Mouse (Mus musculus) common myeloid progenitor, adult 5-6 weeks (primary cell): Measurements from ENCODE around the gene Gm10160. TPM values are rescaled to one million over a fixed set of nuclear protein-coding genes. Genes with fewer than 3 reads are reported as not detected.

Experiments used
- ATAC-seq: replicated peaks from 2 replicates; pipeline ENCODE4 v1.8.0; 2016; ENCODE audit warnings: low read depth, mild to moderate bottlenecking, moderate TSS enrichment, inconsistent platforms; ENCODE audit not compliant: poor library complexity, severe bottlenecking
- total RNA-seq: library from RNA; stranded (forward); fragments of 200-1000, 187-1606 nt; gene quantifications from 2 replicates; pipeline ENCODE4 v1.2.3, GENCODE M21; 2017

Gene Gm10160
- not detected in 2 replicates for total RNA-seq

DNA sequence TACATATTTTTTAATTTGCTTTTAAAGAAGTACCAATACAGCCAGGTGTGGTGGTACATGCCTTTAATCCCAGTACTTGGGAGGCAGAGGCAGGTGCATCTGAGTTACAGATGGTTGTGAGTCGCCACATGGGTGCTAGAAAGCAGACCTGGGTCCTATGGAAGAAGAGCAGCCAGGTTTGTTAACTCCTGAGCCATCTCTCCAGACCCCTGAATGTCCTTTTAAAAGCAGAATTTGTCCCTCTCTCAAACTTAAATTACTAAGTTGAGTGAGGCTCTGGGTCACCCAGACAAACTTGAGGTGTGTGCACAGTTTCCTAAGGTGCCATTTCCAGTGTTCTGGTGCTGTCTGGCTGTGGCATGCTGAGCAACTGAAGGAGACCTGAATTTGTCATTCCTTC is at the start of gene Gm10160:
Gm10160 (minus strand) TSS at position 101 of the 400 bp plus-strand sequence.
- no peak for ATAC-seq

DNA sequence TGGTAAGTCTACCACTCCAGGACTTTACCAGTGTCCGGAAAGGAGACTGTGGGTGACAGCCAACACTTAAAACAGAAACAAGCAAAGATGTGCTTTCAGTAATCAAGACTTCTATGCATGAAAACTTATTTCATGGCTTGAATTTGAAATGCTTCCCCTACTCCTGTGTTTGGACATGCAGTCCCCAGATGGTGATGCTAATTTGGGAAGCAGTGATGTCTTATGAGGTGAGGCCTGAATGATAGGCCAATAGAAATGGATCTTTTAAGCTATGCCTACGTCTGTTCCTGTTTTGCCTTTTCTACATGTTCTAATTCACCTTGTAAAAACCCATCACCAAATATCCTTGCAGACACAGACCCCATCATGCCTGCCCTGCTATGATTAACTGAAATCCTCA is 49.3 kb upstream of the Gm10160 start:
- ATAC-seq, result no peak

DNA sequence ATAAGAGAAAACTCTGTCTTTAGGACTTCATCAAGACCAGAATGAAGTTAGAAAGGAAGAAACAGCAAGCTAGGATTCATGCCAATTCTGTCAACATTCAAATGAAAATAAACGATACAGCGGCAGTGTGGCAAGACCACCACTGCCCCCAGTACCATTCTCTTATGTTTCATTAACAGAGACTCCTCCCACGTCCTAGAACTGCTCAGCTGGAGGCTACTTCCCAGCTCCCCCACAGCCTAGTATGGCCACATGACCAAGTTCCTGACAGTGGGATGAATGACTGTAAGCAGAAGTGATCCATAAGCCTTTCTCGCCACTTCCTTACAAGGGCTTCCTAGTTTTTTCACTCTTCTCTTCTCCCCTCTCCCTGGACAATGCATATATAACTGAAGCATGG is 48.5 kb upstream of the Gm10160 start:
- 0 out of 2 replicates have a peak, but pooled peaks have one; percentile 25 for ATAC-seq

DNA sequence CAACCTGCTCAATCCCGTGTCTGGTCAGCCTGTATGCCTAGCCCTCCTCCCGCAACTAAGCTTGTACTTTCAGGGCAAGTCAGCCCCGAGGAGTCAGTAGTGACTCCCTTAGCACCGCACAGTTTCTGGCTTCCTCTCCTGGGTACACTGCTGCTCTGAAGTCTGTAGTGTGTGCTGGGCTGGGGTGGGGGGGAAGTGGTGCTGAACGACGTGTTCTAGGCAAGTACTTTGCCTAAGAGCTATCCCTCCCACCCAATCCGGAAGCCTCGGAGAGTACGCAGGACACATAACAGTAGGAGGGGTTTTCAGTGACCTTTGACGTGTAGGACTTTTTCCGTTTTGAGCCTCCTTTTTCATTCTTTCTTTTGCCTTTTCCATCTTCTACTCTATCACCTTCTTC is 43.8 kb upstream of the Gm10160 start:
- no peak for ATAC-seq

DNA sequence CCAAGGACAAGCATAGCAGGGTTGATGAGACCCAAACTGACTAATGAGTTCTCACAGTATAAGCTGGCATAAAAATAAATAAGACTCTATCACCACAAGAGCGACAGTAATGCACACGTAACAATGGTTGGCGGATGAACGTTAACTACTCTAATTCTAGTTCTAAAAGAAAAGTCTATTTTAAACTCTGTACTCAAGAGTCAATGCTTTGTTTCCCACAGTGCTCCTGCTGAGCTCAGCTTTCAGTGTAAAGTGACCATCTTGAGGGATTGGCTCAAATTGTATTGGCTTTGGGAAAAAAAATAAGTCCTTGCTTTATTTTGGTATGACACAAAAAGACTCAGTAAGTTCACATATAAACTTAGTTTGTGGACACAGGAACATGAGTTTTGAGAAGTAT is 29.5 kb upstream of the Gm10160 start:
- ATAC-seq, result no peak

DNA sequence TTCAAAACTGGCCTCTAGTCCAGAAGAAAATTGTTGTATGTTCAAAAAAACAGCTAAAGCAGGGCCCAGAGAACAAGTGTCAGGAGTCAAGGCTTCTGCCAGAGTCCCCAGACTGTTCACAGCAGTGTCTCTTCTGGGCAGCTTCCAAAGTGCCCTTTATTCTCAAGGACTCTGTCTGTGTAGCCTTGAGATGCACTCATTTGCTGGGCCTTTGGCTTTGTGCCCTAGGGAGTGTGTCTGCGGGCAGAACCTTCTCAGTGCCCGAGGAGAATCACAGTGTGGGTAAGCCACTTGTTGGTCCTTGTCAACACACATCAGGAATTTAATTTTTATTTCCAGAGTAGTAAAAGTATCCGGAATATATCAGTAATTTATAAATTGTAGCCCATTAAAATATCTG is 26.0 kb upstream of the Gm10160 start:
- no peak for ATAC-seq

DNA sequence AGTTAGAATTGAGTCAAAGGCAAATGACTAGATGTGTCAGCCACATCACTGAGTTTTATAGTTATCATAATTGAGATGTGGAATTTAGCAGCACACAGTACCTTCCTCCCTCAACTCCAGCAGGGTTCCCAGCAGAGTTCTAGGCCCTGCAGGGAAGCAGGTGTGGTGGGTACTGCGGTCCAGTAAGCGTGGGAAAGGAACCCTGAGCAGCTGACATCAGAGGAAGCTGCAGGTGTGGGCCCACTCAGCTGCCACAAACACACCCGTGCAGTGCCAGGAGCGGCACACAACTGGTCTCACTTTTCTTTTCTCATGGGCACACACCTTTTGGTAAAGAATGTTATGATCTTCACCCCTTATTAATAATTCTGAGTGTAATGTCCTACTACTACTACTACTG is 25.2 kb upstream of the Gm10160 start:
- no peak for ATAC-seq

DNA sequence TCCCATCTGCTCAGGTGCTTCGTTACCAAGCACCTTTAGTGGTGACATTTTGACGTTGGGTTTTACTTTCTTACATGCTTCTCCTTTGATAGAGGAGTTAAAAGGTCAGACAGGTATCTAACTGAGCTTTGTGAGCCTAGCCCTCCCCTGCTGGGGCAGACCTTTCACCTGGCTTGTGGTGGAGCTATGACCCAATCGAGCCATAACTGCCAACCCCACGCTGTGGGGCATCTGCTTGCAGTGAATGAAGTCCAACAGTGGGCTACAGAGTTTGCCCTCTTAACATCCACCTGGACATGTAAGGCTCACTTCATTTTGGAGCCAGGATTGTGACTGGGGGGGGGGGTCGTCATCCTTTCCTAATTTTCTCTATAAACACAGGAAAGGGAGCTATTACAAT is 24.7 kb upstream of the Gm10160 start:
- ATAC-seq, result no peak

DNA sequence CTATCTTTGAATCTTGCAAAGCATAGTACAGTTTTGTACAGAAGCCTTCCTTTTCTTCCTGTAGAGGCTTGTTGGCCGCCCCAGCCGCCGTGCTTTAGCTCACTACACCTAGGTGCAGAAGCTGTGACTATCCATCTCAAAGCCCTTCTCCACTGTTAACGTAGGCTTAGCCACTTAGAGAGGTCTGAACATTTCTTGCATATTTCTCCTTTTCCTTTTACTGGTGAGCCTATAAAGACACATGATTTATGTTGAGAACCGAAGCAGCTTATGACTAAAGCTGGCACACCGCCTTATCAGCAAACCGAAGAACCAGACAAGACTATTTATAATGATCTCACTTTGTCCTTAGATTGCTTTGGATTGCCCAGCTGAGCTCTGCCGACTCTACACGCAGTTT is 19.8 kb upstream of the Gm10160 start:
- no peak for ATAC-seq

DNA sequence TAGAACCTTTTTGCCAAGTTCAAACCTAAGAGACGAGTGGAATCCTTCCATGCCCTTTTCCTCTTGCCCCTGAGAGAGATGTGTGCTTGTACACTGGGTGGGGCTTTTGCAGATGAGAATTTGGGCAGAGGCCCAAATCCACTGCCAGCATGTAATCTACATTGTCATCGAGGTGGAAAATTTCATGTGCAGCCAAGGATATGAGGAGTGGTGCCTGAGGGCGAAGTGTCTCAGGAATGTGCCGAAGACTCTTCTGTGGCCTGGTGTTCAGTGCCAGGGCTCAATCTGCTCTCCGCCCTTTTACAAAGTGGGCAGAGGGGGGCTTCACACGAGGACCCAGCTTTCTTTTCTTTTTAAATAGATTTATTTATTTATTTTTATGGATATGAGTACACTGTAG is 19.0 kb upstream of the Gm10160 start:
- no peak for ATAC-seq

DNA sequence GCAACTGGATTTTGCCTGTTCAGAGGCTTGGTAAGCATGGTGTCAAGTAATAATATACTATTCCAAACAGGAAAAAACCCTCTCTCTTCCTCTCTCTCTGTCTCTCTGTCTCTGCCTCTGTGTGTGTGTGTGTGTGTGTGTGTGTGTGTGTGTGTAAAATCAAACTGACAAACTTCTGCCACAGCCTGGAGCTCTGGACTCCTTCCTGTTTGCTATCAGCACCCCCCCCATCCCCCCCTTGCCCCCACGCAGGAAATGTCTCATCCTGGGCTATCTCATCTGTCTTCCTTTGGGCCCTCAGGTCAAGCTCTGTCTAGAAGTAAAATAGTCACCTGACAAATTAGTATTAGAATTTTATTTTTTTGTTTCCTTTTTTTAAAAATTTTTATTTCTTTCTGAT is 18.2 kb upstream of the Gm10160 start:
- ATAC-seq, result no peak

DNA sequence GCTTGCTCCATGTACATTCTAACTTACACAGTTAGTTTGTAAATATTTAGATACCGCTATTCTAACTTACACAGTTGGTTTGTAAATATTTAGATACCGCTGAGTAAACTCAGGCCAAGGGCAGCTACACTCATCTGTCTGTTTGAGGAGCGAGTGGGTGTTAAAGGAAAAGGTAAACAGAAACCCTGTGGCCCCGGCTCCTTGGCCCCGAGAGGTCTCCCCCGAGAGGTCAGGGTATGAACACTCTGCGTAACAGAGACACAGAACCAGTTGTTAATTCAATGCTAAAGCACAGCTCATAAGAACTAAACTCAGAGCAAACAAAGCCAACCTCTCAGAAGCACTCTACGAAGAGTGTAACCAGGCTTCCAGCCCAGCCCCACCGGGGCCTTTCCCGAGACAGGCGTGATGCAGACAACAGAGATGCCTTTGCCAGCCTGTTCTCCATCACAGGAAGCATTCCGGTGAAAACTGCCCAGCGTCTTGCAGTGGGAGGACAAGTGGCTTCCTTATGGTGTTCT is 17.0 kb upstream of the Gm10160 start:
- ATAC-seq, result no peak

DNA sequence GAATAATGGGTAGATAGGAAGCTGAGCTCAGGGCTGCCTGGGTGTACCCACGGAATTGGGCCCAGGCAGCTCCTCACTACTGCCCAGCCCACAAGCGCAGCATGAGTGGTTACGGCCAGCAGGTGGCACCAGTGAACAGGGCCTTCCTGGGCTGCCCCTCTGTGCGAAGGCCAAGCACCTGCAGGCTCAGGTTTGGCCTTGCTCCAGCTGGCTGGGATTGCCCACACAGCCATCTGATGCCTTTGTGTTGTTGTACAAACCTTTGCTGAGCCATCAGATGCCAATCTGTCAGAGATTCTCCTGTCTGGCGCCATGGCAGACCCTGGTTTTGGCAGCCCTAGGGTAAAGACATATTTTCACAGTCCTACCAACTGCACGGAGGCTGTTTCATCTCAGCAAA is 12.6 kb upstream of the Gm10160 start:
- peak; percentile 76 for ATAC-seq

DNA sequence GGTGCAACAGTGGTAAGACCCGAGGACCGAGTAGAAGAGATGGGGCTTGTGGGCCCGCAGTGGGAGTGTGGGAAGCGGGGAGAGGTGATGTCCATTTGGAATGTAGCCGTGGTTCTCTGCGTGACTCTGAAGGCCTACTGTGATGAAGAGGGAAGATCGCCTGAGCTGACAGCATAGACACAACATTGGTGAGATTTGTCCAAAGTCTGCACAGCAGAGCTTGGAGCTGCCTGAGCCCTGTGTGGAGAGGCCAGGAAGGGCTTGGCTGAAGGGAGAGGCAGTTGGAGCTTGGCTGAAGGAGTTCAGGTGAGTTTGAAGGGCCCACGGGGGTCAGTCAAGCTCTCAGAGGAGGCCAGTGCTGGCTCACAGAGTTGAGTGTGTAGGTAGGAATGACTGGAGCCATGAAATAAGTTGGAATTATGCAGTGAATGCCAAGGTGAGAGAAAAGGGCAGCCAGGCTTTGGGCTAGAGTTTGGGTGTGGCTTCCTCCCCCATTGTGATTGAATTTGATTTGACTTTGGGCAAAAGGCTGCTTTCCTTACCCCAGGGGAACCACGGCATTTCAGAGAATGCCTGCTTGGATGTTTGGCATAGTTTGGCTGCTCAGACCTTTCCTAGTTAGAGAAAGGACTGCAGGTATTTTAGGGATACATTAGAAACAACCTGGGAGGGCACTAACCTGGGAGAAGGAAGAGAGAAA is 11.8 kb upstream of the Gm10160 start:
- no peak for ATAC-seq

DNA sequence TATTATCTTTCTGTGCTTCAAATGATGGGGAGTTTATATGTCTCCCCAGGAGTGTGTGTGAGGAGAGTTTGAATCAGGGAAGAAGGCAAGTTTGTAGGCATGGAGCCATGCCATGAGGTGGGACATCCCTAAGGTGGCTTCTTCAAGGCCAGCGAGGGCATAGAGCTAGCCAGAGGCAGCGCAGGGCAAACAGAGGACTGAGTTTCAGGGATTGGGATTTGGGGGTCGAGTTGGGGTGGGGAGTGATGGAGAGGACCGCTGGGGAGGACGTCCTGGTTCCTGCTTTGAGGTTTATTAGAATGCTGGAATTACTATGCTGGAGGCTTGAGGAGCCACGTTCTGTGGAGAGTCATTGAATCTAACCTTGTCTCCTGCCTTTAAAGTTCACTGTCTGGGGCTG is 10.3 kb upstream of the Gm10160 start:
- ATAC-seq, result no peak

DNA sequence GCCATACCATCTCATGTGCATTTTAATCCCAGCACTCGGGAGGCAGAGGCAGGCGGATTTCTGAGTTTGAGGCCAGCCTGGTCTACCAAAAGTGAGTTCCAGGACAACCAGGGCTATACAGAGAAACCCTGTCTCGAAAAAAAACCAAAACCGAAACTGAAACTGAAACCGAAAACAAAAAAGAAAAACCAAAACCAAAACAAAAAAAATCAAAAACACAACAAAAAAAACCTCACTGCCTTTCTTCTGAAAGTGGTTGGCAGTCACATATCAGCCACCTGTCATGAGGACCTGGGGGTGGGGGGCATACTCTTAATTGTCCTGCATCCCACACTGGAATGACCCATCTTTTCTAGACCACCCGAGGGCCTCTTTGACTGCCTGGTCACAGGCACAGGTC is 9.0 kb upstream of the Gm10160 start:
- no peak for ATAC-seq

DNA sequence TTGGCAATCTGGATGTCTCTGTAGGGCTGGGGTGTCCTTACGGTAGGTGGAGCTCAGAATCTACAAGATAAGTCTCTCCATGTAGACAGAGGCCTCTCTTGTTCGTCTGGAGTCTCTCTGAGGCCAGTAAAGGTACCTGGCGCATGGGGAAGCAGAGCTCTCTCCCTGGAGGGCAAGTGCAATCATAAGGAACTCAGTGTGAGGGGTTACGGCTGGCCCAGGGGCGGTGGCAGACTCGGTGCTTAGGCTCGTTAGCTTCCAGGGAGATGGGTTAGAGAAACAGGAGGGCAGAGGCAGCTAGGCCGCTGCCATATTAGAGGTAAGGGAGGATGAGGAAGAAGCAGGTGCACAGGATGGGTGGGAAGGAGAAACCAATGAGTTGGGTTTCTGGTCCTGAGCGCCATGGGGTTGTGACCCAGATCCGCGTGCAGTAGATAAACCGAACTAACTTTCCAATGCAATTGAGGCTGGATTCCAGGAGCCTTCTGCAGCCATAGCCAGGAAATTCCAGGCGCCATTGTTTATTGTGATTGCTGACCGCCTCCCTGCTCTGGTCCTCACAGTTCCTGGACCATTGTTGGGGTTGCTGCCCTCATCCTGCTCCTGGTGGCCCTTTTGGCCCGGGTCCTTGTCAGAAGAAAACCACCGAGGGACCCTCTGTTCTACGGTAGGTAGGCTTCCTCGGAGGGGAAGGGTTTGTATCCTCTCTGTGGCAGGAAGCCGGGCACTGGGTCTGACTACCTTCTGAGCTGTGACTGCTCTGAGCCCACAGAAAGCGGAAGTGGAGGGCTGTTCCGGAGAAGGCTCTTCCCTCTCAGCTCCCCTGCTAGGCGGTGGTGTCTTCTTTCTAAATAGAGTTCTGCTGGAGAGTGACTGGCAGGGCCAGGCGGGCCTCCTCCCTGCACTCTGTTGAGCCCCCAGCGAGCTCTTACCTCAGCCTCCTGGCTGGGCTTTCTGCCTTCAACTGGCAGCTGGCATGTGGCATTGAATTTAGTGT is 7.3 kb upstream of the Gm10160 start:
- peak; percentile 52 for ATAC-seq

DNA sequence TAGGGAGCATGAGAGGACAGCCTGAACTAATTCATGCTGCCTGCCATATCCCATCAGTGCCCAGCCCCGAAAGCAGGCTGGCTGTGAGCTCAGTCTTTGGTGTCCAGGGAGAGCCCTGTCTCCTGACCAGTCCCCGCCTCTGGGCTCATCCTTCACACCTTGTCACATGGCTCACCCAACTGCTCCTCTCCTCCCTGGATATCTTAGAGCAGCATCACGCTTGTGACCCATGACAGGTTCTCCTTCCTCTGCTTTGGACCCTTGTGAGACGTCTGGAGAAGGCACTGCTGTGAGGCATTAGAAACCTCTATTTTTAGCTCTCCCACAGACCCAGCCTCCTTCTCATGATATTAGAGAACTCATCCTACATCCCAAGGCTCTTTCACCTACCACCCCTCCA is 6.3 kb upstream of the Gm10160 start:
- ATAC-seq, result no peak

DNA sequence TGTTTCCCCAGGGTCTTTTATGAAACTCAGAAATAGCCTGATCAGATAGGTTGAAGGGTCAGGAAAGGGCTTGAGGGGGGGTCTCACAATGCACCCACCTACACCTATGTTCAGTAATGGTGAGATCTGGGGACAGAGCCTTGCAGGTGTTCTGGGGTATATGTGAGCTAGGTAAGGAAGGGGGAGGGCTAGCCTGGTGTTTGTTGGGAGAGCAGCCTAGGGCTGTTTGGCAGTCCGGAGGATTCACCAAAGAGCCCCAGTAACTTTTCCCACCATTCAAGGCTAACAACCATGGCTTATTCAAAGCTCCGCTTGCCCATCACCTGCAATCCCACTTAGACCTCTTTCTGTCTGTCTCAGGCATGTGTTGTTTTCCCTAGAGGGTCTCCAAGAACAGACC is 5.9 kb upstream of the Gm10160 start:
- ATAC-seq, result no peak

DNA sequence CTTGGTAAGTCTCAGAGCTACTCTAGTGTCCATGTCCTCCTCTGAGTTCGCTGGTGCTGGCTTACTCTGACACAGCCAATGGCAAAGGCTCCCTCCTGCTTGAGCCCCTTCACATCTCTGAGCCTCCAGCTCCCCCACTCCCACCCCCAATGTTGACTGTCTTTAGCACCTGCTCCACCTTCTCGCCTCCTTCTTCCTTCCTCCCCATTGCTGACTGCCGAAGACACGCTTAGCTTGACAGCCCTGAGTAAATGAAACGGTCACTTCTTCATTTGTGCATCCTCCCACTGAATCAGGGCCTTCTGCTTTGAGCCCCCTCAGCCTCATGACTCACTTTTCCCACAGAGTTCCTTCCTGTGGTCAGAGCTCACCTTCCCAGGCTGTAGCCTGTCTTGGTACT is 5.4 kb upstream of the Gm10160 start:
- ATAC-seq, result 0 out of 2 replicates have a peak, but pooled peaks have one; percentile 6

DNA sequence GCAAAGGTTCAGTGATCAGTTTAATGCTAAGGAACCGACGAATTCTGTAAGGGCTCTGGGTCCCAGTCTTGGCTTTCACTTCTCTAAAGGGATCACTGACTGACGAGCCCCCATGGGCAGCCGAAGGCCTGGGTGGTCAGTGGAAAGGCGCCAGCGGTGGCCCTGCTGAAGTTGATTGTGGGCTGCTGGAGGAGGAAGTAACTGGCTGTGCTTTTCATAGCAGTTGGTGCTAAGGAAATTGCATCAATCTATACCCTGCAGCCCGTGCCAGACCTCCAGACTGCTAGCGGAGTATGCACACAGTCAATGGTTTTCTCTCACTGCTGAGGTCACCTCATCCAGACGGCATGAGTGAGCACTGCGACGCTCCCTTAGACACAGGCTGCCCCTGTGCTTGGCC is 4.5 kb upstream of the Gm10160 start:
- peak; percentile 65 for ATAC-seq
